Mouse (Mus musculus) kidney, embryonic 16.5 days (tissue): ENCODE measurements at regions not wholly inside any gene's neighbourhood (a gene's known extent, or its start where the extent isn't known, plus 50 kb on each side); places are given as distances from the start of the nearest gene placed in this dataset.

Experiments
- ATAC-seq: fragments of 200-750 bp; cut with Nextera tagmentation; 2 replicates; pipeline ENCODE4 v1.8.0; 2017; ENCODE audit warnings: moderate TSS enrichment; ENCODE audit not compliant: low FRiP score, low TSS enrichment
- H3K27ac ChIP-seq: fragments of 300-500 bp; sonication (generic); 2 replicates; pipeline ENCODE4 v1.5.1; 2014; ENCODE audit warnings: low read length
- H3K27me3 ChIP-seq: fragments of 300-500 bp; sonication (generic); 2 replicates; pipeline ENCODE4 v1.6.1; 2014; ENCODE audit warnings: low read length, control low read depth, mixed read lengths; ENCODE audit not compliant: insufficient read depth
- H3K36me3 ChIP-seq: fragments of 300-500 bp; sonication (generic); 2 replicates; pipeline ENCODE4 v1.6.1; 2014; ENCODE audit warnings: low read length, control low read depth, mixed read lengths; ENCODE audit not compliant: insufficient read depth
- H3K4me1 ChIP-seq: fragments of 300-500 bp; sonication (generic); 2 replicates; pipeline ENCODE4 v1.6.1; 2014; ENCODE audit warnings: low read length, control low read depth, mixed read lengths; ENCODE audit not compliant: insufficient read depth
- H3K4me2 ChIP-seq: fragments of 300-500 bp; sonication (generic); replicated peaks from 2 replicates; pipeline ENCODE4 v1.6.1; 2014; ENCODE audit warnings: low read depth, low read length
- H3K4me3 ChIP-seq: fragments of 300-500 bp; sonication (generic); 2 replicates; pipeline ENCODE4 v1.5.1; 2014; ENCODE audit warnings: mild to moderate bottlenecking, low read length
- H3K9ac ChIP-seq: fragments of 300-500 bp; sonication (generic); replicated peaks from 2 replicates; pipeline ENCODE4 v1.6.1; 2014; ENCODE audit warnings: low read length
- H3K9me3 ChIP-seq: fragments of 300-500 bp; sonication (generic); 2 replicates; pipeline ENCODE4 v1.6.1; 2016; ENCODE audit warnings: low read length, control low read depth
- WGBS: fragments of 180-500 bp; shearing (Covaris S2); extraction: QIAGEN DNeasy Blood & Tissue Kit; methylation state at CpG from one replicate; pipeline ENCODE4 v1.1.7; 2014; 5-methylcytosine and 5-hydroxymethylcytosine counted together

- Histone ChIP-seq H3K4me3 (no peak overlapping the region), H3K9me3 (no peaks in the 10 kb centered on the region), H3K27ac (no peak overlapping the region), H3K4me2 (no peak overlapping the region), H3K9ac (no peak overlapping the region), H3K4me1 (no peaks in the 10 kb centered on the region), H3K36me3 (no peaks in the 10 kb centered on the region), H3K27me3 (no peaks in the 10 kb centered on the region)
- WGBS: 62% methylated on average over 2 of the region's 2 CpGs
- ATAC-seq: no peak
These were observed 487.7 kb upstream of the Cdh4 start for GRCm38 (mm10) chr2:178954420-178955067.

GRCm38 (mm10) chr2:178958829-178959228 lies 483.4 kb upstream of the Cdh4 start:
- Histone ChIP-seq H3K4me1 (no peaks in the 10 kb centered on the region), H3K27ac (no peak overlapping the region), H3K27me3 (no peaks in the 10 kb centered on the region), H3K9me3 (no peaks in the 10 kb centered on the region), H3K36me3 (no peaks in the 10 kb centered on the region), H3K4me3 (no peak overlapping the region), H3K9ac (no peak overlapping the region), H3K4me2 (no peak overlapping the region)
- WGBS: 87% methylated on average over 10 of the region's 10 CpGs
- ATAC-seq: no peak

- H3K4me1 ChIP-seq: no peaks in the 10 kb centered on the region
- H3K9ac ChIP-seq: no peak overlapping the region
- H3K36me3 ChIP-seq: no peaks in the 10 kb centered on the region
- no peaks in the 10 kb centered on the region for H3K9me3 ChIP-seq
- no peak overlapping the region for H3K4me2 ChIP-seq
- no peak overlapping the region for H3K27ac ChIP-seq
- no peak overlapping the region for H3K4me3 ChIP-seq
- H3K27me3 ChIP-seq: no peaks in the 10 kb centered on the region
- 35% methylated on average over 6 of the region's 6 CpGs for WGBS
- ATAC-seq: no peak
These were observed 482.6 kb upstream of the Cdh4 start for GRCm38 (mm10) chr2:178959603-178960002.

- Histone ChIP-seq H3K4me2 (no peak overlapping the region), H3K36me3 (no peaks in the 10 kb centered on the region), H3K4me1 (peaks cover 17% of the 10 kb centered on the region; the same call in 1 of the 2 replicates), H3K4me3 (no peak overlapping the region), H3K27ac (peak overlapping the region; percentile 85), H3K9ac (no peak overlapping the region), H3K9me3 (no peaks in the 10 kb centered on the region), H3K27me3 (no peaks in the 10 kb centered on the region)
- ATAC-seq: peak; percentile 94
- WGBS: 32% methylated on average over 11 of the region's 11 CpGs
These were observed 474.5 kb upstream of the Cdh4 start for GRCm38 (mm10) chr2:178967584-178968365.

- 50% methylated on average over 10 of the region's 10 CpGs for WGBS
- no peak overlapping the region for H3K4me2 ChIP-seq
These were observed 472.5 kb upstream of the Cdh4 start for GRCm38 (mm10) chr2:178969732-178970131.

GRCm38 (mm10) chr2:178975366-178975765 lies 466.9 kb upstream of the Cdh4 start:
- 90% methylated on average over 4 of the region's 4 CpGs for WGBS
- no peak overlapping the region for H3K4me2 ChIP-seq

More at GRCm38 (mm10) chr2:178969732-178970131, 472.5 kb upstream of the Cdh4 start:
- no peaks in the 10 kb centered on the region for H3K36me3 ChIP-seq
- no peak overlapping the region for H3K4me3 ChIP-seq
- H3K27me3 ChIP-seq: no peaks in the 10 kb centered on the region
- peaks cover 17% of the 10 kb centered on the region; the same call in 1 of the 2 replicates for H3K4me1 ChIP-seq
- no peak overlapping the region for H3K27ac ChIP-seq
- ATAC-seq: no peak
- H3K9me3 ChIP-seq: no peaks in the 10 kb centered on the region
- no peak overlapping the region for H3K9ac ChIP-seq

GRCm38 (mm10) chr2:178976046-178976445 lies 466.2 kb upstream of the Cdh4 start:
- Histone ChIP-seq H3K4me3 (no peak overlapping the region), H3K9ac (no peak overlapping the region), H3K4me2 (no peak overlapping the region), H3K27me3 (no peaks in the 10 kb centered on the region), H3K27ac (no peak overlapping the region), H3K36me3 (no peaks in the 10 kb centered on the region), H3K4me1 (no peaks in the 10 kb centered on the region), H3K9me3 (no peaks in the 10 kb centered on the region)
- WGBS: 70% methylated on average over 6 of the region's 6 CpGs
- no peak for ATAC-seq

More at GRCm38 (mm10) chr2:178975366-178975765, 466.9 kb upstream of the Cdh4 start:
- Histone ChIP-seq H3K27ac (no peak overlapping the region), H3K27me3 (no peaks in the 10 kb centered on the region), H3K4me3 (no peak overlapping the region), H3K9me3 (no peaks in the 10 kb centered on the region), H3K9ac (no peak overlapping the region), H3K4me1 (no peaks in the 10 kb centered on the region), H3K36me3 (no peaks in the 10 kb centered on the region)
- ATAC-seq: no peak

- no peaks in the 10 kb centered on the region for H3K4me1 ChIP-seq
- H3K27ac ChIP-seq: no peak overlapping the region
- H3K9ac ChIP-seq: no peak overlapping the region
- ATAC-seq: no peak
- no peak overlapping the region for H3K4me3 ChIP-seq
- H3K27me3 ChIP-seq: no peaks in the 10 kb centered on the region
- no peaks in the 10 kb centered on the region for H3K36me3 ChIP-seq
- no peak overlapping the region for H3K4me2 ChIP-seq
- 66% methylated on average over 3 of the region's 3 CpGs for WGBS
- H3K9me3 ChIP-seq: no peaks in the 10 kb centered on the region
These were observed 465.7 kb upstream of the Cdh4 start for GRCm38 (mm10) chr2:178976495-178976894.

GRCm38 (mm10) chr2:178979451-178979850 lies 462.8 kb upstream of the Cdh4 start:
- no peaks in the 10 kb centered on the region for H3K9me3 ChIP-seq
- H3K4me1 ChIP-seq: no peaks in the 10 kb centered on the region
- no peak overlapping the region for H3K4me3 ChIP-seq
- H3K27ac ChIP-seq: no peak overlapping the region
- no peak for ATAC-seq
- H3K36me3 ChIP-seq: no peaks in the 10 kb centered on the region
- H3K9ac ChIP-seq: no peak overlapping the region
- H3K27me3 ChIP-seq: no peaks in the 10 kb centered on the region
- H3K4me2 ChIP-seq: no peak overlapping the region
- 86% methylated on average over 9 of the region's 9 CpGs for WGBS
